Mouse (Mus musculus): ENCODE data around the gene Chst3. TPM values are rescaled to one million over a fixed set of nuclear protein-coding genes. Genes with fewer than 3 reads are reported as not detected.
A peak's percentile ranks its signal among the peaks of the same experiment; 100 is the strongest.
"Not testable (repeated sequence)": the region's sequence is repeated elsewhere in the genome, so short reads cannot be mapped to it uniquely, and the experiment has no call there.

Chst3 gene
- total RNA-seq, 2 experiments from 2014 or later, result 2.8 to 3.0 TPM

GRCm38 (mm10) chr10:60199378-60199777 is 19.7 kb downstream of the Chst3 start:
- no peak for DNase-seq

GRCm38 (mm10) chr10:60197406-60197821 is 21.6 kb downstream of the Chst3 start:
- no peak for DNase-seq

GRCm38 (mm10) chr10:60196971-60197370 is 22.1 kb downstream of the Chst3 start:
- no peak for DNase-seq

GRCm38 (mm10) chr10:60195087-60195486 is 24.0 kb downstream of the Chst3 start:
- DNase-seq, result no peak

GRCm38 (mm10) chr10:60193532-60194423 is 25.3 kb downstream of the Chst3 start:
- DNase-seq, result peak; percentile 62

GRCm38 (mm10) chr10:60191796-60192195 is 27.3 kb downstream of the Chst3 start:
- DNase-seq, result peak; percentile 86

GRCm38 (mm10) chr10:60189534-60190186 is 29.4 kb downstream of the Chst3 start:
- DNase-seq, result no peak

- no peak for DNase-seq
These were observed 32.7 kb downstream of the Chst3 start for GRCm38 (mm10) chr10:60186191-60186945.

GRCm38 (mm10) chr10:60185023-60185709 is 33.9 kb downstream of the Chst3 start:
- DNase-seq, result no peak

- DNase-seq, result not testable (repeated sequence)
These were observed 43.8 kb downstream of the Chst3 start for GRCm38 (mm10) chr10:60175306-60175705.

GRCm38 (mm10) chr10:60174506-60174905 is 44.6 kb downstream of the Chst3 start:
- DNase-seq, result no peak

- peak; percentile 88 for DNase-seq
These were observed 46.0 kb downstream of the Chst3 start for GRCm38 (mm10) chr10:60173035-60173434.

- no peak for DNase-seq
These were observed 46.8 kb downstream of the Chst3 start for GRCm38 (mm10) chr10:60172306-60172705.

GRCm38 (mm10) chr10:60171368-60171767 is 47.7 kb downstream of the Chst3 start:
- no peak for DNase-seq

- peak; percentile 72 for DNase-seq
These were observed 48.6 kb downstream of the Chst3 start for GRCm38 (mm10) chr10:60170326-60171089.

GRCm38 (mm10) chr10:60168960-60169359 is 50.1 kb downstream of the Chst3 start:
- DNase-seq, result no peak

- no peak for DNase-seq
These were observed 50.8 kb downstream of the Chst3 start for GRCm38 (mm10) chr10:60168306-60168705.

- no peak for DNase-seq
These were observed 53.0 kb downstream of the Chst3 start for GRCm38 (mm10) chr10:60166068-60166467.

- no peak for DNase-seq
These were observed 54.2 kb downstream of the Chst3 start for GRCm38 (mm10) chr10:60164869-60165268.

- no peak for DNase-seq
These were observed 56.1 kb downstream of the Chst3 start for GRCm38 (mm10) chr10:60162973-60163255.

GRCm38 (mm10) chr10:60162184-60162972 is 56.7 kb downstream of the Chst3 start:
- DNase-seq, result not testable (repeated sequence)

Measured in adrenal gland, postnatal 10 days (tissue).